Mouse (Mus musculus) kidney, embryonic 14.5 days (tissue): ENCODE results near the gene Olfr281. TPM values are rescaled to one million over a fixed set of nuclear protein-coding genes. Genes with fewer than 3 reads are reported as not detected.
"Not testable (repeated sequence)": the region's sequence is repeated elsewhere in the genome, so short reads cannot be mapped to it uniquely, and the experiment has no call there.

Source experiments
- ATAC-seq: fragments of 200-750 bp; cut with Nextera tagmentation; 2 replicates; pipeline ENCODE4 v1.8.0; 2017; ENCODE audit warnings: moderate number of reproducible peaks, mild to moderate bottlenecking, moderate TSS enrichment, moderate library complexity; ENCODE audit not compliant: low FRiP score, low TSS enrichment
- H3K27ac ChIP-seq: fragments of 300-500 bp; sonication (generic); 2 replicates; pipeline ENCODE4 v1.5.1; 2014; ENCODE audit warnings: low read depth, mild to moderate bottlenecking, low read length, moderate library complexity, mixed read lengths
- H3K27me3 ChIP-seq: fragments of 300-500 bp; sonication (generic); 2 replicates; pipeline ENCODE4 v1.6.1; 2014; ENCODE audit warnings: mild to moderate bottlenecking, low read length; ENCODE audit not compliant: control insufficient read depth, insufficient read depth
- H3K36me3 ChIP-seq: fragments of 300-500 bp; sonication (generic); 2 replicates; pipeline ENCODE4 v1.6.1; 2014; ENCODE audit warnings: low read length, mixed read lengths; ENCODE audit not compliant: control insufficient read depth, insufficient read depth
- H3K4me1 ChIP-seq: fragments of 300-500 bp; sonication (generic); 2 replicates; pipeline ENCODE4 v1.6.1; 2014; ENCODE audit warnings: low read length, mixed read lengths; ENCODE audit not compliant: control insufficient read depth, insufficient read depth
- H3K4me2 ChIP-seq: fragments of 300-500 bp; sonication (generic); replicated peaks from 2 replicates; pipeline ENCODE4 v1.6.1; 2014; ENCODE audit warnings: low read depth, mild to moderate bottlenecking, low read length
- H3K4me3 ChIP-seq: fragments of 300-500 bp; sonication (generic); 2 replicates; pipeline ENCODE4 v1.5.1; 2014; ENCODE audit warnings: mild to moderate bottlenecking, low read length
- H3K9ac ChIP-seq: fragments of 300-500 bp; sonication (generic); 2 replicates; pipeline ENCODE4 v1.6.1; 2014; ENCODE audit warnings: low read depth, mild to moderate bottlenecking, low read length, moderate library complexity
- H3K9me3 ChIP-seq: fragments of 300-500 bp; sonication (generic); 2 replicates; pipeline ENCODE4 v1.6.1; 2016; ENCODE audit warnings: low read length; ENCODE audit not compliant: control insufficient read depth
- WGBS: fragments of 180-500 bp; shearing (Covaris S2); extraction: QIAGEN DNeasy Blood & Tissue Kit; methylation state at CpG from one replicate; pipeline ENCODE4 v1.1.7; 2014; 5-methylcytosine and 5-hydroxymethylcytosine counted together
- polyA plus RNA-seq: library from polyadenylated mRNA; unstranded; fragments of >200 nt; fragmentation: Nextera tagmentation; extraction: Ambion mirVana; gene quantifications from 2 replicates; pipeline ENCODE4 v1.2.1, GENCODE M21; 2014

Gene Olfr281
- polyA plus RNA-seq, result not detected in 2 replicates

DNA sequence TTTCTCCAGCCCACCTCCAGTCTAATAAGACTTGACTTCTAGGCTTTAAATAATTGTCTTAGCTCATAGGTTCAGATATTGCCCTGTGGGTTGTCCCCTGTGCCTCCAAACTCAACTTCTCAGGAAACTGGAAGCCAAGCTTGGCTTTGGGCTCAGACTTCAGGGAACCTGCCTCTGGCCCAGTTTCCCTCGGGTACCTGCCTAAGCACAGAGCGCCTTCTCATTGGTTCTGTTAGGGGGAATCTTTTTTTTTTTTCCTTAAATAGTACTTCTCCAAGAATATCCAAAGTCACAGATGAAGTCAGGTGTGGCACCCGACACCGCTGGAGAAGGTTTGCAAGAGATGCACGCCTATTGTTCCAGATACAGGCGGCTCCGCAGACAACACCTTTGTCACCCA lies at the start of gene Olfr281:
Olfr281 (plus strand) TSS at position 301 of the 400 bp plus-strand sequence.
- WGBS, result 89% methylated on average over 7 of the region's 7 CpGs
- no peak for ATAC-seq
- H3K9ac ChIP-seq, result no peak within 1 kb of the TSS
- H3K27ac ChIP-seq, result no peak within 1 kb of the TSS
- no peaks in the 10 kb centered on the region for H3K4me1 ChIP-seq
- no peak within 1 kb of the TSS for H3K4me2 ChIP-seq
- no peaks in the 10 kb centered on the region for H3K9me3 ChIP-seq
- H3K27me3 ChIP-seq, result no peaks in the 10 kb centered on the region
- H3K36me3 ChIP-seq, result no peaks in the 10 kb centered on the region
- H3K4me3 ChIP-seq, result no peak within 1 kb of the TSS

DNA sequence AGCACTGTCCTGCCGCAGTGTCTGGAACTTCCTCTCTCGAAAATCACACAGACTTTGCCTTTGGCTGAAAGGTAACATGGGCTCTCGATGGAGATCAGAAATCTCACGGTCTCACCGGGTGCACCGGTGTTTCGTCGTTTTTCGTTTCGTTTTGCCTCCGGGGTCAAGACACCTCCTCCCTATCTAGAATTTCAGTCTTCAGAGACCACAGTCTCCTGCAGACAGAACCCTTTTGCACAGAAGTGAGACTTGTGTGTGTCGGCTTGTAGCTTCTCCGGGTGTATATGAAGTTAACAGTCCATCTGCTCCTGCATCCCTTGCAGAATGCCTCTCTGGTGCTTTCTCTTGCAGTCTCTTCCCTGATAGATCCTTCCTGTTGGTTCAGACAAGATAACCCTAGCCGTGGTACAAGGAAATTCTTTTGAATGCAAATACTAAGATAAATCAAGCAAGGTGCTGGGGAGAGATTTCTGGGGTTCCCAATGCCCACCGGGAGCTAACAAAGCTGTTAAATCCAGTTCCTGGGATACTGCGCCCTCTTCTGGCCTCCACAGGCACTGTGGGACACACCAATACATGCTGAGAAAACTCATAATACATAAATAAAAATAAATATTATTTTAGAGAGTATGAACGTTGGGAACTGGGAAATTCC lies 43.9 kb upstream of the Olfr281 start:
- H3K27ac ChIP-seq, result no peak overlapping the region
- no peaks in the 10 kb centered on the region for H3K4me1 ChIP-seq
- no peaks in the 10 kb centered on the region for H3K36me3 ChIP-seq
- H3K9me3 ChIP-seq, result peaks cover 5% of the 10 kb centered on the region; the same call in 1 of the 2 replicates
- no peak overlapping the region; the same call in 1 of the 2 replicates for H3K4me3 ChIP-seq
- no peaks in the 10 kb centered on the region for H3K27me3 ChIP-seq
- H3K4me2 ChIP-seq, result 0 out of 2 replicates have a peak overlapping the region, but pooled peaks have one; percentile 2
- WGBS, result 61% methylated on average over 17 of the region's 17 CpGs
- ATAC-seq, result no peak
- no peak overlapping the region for H3K9ac ChIP-seq

DNA sequence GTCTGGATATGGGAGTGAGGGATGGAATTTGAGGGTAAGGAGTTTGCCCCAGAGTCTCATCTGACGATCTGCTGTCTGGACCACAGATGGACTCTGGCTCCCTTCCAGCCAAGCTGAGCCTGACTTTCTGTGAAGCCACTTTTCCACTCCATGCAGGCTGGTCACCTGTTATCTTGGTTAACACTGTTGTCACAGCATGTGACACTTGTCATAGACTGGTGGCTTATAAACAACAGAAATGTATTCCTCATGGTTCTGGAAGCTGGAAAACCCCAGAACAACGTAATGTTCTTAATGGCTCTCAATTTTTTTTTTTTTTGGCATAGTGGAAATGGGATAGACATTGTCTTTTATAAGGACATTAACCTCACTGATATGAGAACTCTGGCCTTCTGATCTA lies 42.8 kb upstream of the Olfr281 start:
- no peak overlapping the region for H3K4me3 ChIP-seq

DNA sequence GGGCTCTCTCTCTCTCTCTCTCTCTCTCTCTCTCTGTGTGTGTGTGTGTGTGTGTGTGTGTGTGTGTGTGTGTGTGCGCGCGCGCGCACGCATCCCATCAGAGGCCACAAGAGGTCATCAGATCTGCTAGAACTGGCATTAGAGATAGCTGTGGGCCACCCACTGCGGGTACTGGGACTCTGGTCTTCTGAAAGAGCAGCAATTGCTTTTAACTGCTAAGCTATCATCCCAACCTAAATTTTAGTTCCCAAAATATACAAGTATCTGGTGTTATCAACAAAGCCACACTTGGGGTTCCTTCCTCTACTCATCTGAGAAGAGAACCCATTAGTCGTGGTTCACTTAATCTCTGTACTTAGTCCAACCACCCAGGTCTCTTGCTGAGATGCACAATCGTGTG lies 42.1 kb upstream of the Olfr281 start:
- no peaks in the 10 kb centered on the region for H3K4me1 ChIP-seq
- ATAC-seq, result no peak

More for the DNA sequence above, 42.8 kb upstream of the Olfr281 start:
- Histone ChIP-seq H3K36me3 (no peaks in the 10 kb centered on the region), H3K9me3 (peaks cover 5% of the 10 kb centered on the region; the same call in 1 of the 2 replicates), H3K4me2 (no peak overlapping the region), H3K4me1 (no peaks in the 10 kb centered on the region), H3K9ac (no peak overlapping the region), H3K27me3 (no peaks in the 10 kb centered on the region), H3K27ac (no peak overlapping the region)
- WGBS, result 96% methylated on average over 2 of the region's 2 CpGs
- ATAC-seq, result no peak

DNA sequence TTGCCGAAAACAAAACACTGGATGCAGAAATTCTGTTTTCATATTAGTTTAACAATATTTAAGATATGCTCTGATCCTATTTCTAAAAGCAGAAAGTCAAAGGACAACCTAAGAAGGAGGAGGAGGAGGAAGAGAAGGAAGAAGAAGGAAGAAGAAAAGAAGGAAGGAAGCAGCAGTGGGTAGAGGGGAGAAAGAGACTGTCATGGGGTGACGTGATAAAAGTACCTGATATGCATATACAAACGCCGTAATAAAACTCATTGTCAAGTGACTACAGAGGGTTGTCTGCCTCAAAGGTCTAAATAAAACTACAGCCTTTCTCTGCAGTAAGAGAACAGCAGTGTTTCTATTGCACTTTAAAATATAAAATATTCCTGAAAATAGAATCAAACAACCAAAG lies 36.4 kb upstream of the Olfr281 start:
- no peak overlapping the region for H3K27ac ChIP-seq

More for the DNA sequence above, 42.1 kb upstream of the Olfr281 start:
- H3K9ac ChIP-seq, result no peak overlapping the region
- H3K9me3 ChIP-seq, result peaks cover 5% of the 10 kb centered on the region; the same call in 1 of the 2 replicates
- H3K27ac ChIP-seq, result no peak overlapping the region
- 91% methylated on average over 9 of the region's 9 CpGs for WGBS
- H3K4me3 ChIP-seq, result no peak overlapping the region
- H3K36me3 ChIP-seq, result no peaks in the 10 kb centered on the region
- no peaks in the 10 kb centered on the region for H3K27me3 ChIP-seq
- no peak overlapping the region for H3K4me2 ChIP-seq

DNA sequence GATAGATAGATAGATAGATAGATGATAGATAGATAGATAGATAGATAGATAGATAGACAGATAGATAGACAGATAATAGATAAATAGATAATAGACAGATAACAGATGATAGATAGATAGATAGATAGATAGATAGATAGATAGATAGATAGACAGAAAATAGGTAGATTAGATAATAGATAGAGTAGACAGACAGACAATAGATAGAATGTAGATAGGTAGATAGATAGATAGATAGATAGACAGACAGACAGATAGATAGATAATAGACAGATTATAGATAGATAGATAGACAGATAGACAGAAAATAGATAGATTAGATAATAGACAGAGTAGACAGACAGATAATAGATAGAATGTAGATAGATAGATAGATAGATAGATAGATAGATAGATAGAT lies 35.6 kb upstream of the Olfr281 start:
- not testable (repeated sequence) for H3K4me1 ChIP-seq, H3K36me3 ChIP-seq, H3K4me2 ChIP-seq, H3K4me3 ChIP-seq, H3K27me3 ChIP-seq, H3K27ac ChIP-seq, ATAC-seq, H3K9ac ChIP-seq, H3K9me3 ChIP-seq

More for the DNA sequence above, 36.4 kb upstream of the Olfr281 start:
- Histone ChIP-seq H3K27me3 (no peaks in the 10 kb centered on the region), H3K4me1 (no peaks in the 10 kb centered on the region), H3K4me2 (no peak overlapping the region), H3K9me3 (no peaks in the 10 kb centered on the region), H3K36me3 (no peaks in the 10 kb centered on the region), H3K4me3 (no peak overlapping the region), H3K9ac (no peak overlapping the region)
- 72% methylated on average over 4 of the region's 4 CpGs for WGBS
- no peak for ATAC-seq

DNA sequence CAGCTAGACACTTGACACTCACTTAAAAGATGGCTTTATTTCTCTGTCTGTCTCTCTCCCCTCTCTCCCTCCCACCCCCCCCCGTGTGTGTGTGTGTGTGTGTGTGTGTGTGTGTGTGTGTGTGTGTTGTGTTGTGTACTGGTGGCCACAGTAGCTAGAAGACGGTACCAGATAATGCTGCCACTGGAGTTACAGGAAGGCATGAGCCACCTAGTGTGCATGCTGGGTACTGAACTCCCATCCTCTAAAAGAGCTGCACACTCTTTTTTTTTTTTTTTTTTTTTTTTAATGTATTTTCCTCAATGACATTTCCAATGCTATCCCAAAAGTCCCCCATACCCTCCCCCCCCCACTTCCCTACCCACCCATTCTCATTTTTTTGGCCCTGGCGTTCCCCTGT lies 35.1 kb upstream of the Olfr281 start:
- not testable (repeated sequence) for H3K9me3 ChIP-seq, H3K9ac ChIP-seq, H3K4me3 ChIP-seq, H3K27me3 ChIP-seq, H3K4me1 ChIP-seq, H3K4me2 ChIP-seq, ATAC-seq, H3K36me3 ChIP-seq, H3K27ac ChIP-seq
- WGBS, result 35% methylated on average over 2 of the region's 3 CpGs

DNA sequence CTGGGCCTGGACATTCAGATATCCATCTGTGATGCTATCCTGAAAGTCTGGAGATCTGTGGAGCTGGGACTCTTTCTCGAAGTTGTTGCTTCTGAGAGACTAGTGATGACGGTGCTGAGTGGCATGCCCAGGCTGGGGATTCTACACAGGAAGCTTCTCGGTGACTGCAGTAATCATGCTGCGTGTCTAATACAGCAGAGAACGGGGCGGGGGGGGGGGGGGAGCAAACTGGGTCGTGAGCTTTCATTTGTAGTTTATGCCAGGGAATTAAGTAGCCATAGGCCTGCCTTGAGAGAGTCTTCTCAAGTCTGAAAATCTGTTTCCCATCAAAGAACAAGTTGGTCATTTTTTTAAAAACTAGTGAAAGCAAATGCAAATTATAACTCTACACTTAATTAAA lies 34.3 kb upstream of the Olfr281 start:
- ATAC-seq, result no peak
- no peak overlapping the region for H3K27ac ChIP-seq
- H3K9me3 ChIP-seq, result no peaks in the 10 kb centered on the region
- no peaks in the 10 kb centered on the region for H3K27me3 ChIP-seq
- 65% methylated on average over 7 of the region's 7 CpGs for WGBS
- H3K4me3 ChIP-seq, result no peak overlapping the region
- no peaks in the 10 kb centered on the region for H3K36me3 ChIP-seq
- H3K9ac ChIP-seq, result no peak overlapping the region
- no peaks in the 10 kb centered on the region for H3K4me1 ChIP-seq
- H3K4me2 ChIP-seq, result no peak overlapping the region

DNA sequence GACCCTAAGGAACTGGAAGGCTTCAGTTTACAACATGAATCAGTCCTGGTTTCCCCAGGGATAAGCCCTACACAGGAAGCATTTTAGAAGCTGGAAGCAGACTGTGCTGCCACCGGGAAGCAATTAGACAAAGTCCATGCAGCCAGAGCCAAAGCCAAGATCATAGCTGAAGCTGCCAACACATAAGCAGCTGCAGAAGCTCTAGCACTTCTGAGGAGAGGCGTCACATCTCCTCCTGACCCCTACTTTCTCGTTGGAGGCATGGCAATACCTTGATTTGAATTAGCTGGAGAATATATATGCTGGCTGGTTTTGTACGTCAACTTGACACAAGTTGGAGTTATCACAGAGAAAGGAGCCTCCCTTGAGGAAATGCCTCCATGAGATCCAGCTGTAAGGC lies 31.5 kb upstream of the Olfr281 start:
- Histone ChIP-seq H3K36me3 (no peaks in the 10 kb centered on the region), H3K9me3 (no peaks in the 10 kb centered on the region), H3K9ac (no peak overlapping the region), H3K4me2 (no peak overlapping the region), H3K4me1 (no peaks in the 10 kb centered on the region), H3K27ac (no peak overlapping the region), H3K4me3 (no peak overlapping the region), H3K27me3 (no peaks in the 10 kb centered on the region)
- 61% methylated on average over 4 of the region's 4 CpGs for WGBS
- no peak for ATAC-seq
